Mouse (Mus musculus) embryo, embryonic 11 days (tissue): ENCODE measurements around the gene Gm525.

ENCODE experiments used
- DNase-seq: peaks from one replicate; pipeline ENCODE4 v3.0.0-alpha.2; 2015

The Gm525 gene

DNA sequence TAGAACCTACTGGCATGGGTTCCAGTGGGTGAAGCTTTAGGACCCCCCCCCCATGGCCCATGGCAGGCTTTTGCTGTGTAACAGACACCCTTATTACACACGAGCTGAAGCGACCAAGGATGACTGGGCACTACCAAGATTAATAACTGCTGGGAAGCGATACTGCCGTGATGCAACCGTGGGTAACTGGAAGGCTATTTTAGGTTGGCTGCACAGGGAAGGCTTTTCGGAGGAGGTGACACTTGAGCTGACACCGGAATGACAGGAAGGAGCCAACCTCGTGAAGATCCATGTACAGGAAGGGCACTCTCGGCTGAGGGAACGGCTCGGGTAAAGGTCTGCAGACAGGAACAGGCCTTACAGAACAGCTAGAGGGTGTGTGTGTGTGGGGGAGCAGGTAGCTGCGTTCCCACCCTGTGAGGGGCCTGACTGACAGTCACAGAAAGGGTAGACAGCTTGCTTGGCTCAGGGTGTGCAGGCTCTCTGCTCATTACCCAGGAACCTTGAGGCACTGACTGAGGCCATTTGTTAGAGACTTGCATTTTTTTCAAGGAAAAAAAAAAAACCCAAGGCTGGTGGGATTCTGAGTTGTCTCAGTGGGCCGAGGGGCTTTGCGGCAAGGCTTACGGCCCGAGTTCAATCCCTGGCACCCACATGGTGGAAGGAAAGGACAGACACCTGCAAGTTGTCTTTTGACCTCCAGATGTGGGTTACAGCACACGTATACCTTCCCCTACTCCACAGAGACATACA, 24.6 kb downstream of the Gm525 start:
- DNase-seq: no peak

DNA sequence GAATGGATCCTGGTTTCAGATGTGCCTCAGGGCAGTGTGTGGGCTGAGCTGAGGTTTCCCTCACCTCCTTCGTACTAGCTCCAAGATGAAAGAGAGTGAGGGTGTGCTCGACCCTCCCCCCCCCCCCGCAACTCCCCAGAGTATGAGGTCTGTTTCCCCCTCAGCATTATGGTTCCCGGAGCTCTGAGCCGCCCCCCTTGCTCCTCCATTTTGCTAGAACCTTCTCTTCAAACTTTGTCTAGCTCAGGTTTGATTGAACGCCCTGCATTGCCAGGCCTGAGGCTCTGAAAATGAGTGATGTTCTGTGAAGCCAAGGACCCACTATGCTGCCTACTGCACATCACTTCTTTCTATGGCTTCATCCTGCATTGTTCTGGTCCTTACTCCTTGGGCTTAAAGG, 25.3 kb downstream of the Gm525 start:
- no peak for DNase-seq

DNA sequence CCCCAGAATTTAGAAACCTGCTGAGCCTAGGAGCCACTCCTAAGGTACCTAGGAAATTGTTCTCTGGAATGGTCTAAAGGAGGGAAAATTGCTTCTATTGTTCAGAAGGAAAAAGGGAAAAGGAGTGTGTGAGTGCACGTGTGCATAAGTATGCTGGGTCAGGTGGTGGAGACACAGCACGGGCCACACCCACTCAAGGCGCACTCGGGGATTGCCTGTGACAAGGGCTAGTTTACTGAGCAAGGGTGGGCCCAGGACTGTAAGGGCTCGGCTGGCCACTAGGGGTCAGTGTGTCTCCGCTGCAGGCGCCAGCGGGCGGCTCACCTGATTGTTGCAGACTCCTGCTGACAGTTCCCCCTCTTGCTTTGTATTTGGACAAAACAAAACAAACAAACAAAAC, 26.8 kb downstream of the Gm525 start:
- DNase-seq: peak; percentile 85

DNA sequence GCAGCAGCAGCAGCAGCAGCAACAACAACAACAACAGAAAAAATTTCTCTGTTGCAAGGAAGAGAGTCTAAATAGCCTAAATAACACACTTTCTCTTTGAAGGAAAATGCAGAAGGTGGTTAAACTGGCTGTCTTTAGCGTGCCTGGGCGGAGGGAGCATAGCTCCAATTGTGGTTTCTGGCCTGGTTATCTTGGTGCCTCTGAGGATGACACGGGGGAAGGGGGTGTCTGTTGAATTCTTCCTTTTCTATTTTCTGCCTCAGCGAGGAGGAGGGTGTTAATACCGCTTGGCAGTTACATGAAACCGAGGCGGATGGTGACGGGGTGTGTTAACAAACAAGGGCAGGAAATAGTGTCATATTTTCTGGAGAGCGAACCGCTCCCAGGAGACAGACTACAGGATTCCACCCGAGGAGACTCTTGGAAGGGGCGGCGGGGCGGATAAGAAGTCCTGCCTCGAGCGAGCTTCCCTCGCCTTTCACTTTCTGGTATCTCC, 27.2 kb downstream of the Gm525 start:
- DNase-seq: peak; percentile 35

DNA sequence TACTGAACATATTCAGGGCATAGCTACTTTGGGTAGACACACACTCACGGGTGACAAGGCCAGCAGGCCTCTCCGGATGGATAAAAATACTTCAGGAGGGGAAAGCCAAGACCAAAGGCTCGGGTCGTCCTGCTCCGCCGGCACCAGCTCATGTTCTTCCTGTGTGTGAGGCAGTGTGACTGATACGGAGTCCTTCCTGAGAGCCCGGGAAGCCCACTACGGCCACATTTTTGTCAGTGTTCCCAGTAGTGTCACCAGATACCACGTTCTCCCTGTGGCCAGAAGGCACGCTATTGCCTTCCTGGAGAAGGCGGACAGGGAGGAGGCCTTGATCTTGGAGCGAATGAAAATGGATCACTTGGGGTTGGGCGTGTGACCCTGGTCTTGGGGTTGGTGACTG, 29.5 kb downstream of the Gm525 start:
- DNase-seq: no peak

DNA sequence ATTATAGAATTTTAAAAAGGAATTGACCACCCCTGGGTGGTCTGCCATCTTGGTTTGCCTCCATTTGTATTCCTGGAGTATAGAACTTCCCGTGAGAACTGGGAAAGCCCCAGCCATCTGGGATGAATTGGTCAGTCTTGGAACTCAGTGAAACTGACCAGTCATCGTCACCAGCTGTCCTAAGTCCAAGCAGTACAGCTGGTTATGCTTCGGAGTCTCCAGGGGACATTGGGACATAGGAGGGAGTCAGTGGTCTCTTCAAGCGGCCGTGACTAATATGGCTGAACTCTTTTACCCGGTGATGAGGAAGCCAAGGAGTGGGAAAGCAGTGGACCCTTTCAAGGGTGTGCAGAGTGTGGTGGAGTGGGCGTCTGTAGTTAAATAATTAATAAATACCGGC, 31.6 kb downstream of the Gm525 start:
- no peak for DNase-seq

DNA sequence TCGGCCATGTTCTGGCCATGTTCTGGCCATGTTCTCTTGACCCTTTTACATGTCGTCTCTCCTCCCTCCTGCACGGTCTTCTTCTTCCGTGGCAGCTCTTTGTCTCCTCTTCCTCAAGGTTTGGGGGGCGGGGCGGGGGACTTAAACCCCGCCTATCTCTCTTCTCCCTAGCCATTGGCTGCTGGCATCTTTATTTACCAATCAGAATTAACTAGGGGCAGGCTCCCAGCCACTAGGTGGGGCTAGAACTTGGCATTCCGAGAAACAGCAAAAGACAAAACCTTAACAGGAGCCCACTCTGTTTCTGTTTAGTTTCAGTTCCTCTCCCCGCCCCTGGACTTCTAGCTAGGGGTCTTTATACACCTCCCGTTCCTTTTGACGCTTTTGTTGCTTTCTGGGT, 32.2 kb downstream of the Gm525 start:
- DNase-seq: no peak

DNA sequence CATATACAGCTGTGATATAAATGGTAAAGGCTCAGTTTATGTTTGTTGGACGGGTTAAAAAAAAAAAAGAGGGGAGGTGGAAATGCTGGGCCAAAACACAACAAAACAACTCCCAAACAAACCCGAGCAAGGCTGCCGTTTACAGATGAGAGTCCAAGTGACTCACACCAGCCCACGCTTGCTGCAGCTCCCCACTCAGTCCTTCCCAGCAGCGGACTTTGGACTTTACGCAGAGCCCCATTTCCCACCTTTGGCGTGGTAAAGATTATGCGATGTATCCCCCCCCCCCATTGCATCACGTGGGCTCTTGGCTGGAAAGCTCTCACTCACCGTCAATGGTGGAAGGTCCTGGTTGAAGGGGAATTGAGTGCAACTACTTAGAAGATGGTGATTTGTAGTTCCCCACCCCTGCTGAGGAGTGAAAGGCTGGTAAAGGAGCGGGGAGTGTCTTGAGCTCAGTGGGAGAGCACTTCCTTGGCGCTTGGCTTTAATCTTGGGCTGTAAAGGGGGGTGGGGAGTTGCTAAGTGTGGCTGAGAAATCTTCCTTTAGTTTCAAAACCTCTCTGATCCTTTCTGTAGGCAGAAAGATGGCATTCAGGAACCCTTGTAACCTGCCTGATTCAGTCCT, 33.7 kb downstream of the Gm525 start:
- no peak for DNase-seq

DNA sequence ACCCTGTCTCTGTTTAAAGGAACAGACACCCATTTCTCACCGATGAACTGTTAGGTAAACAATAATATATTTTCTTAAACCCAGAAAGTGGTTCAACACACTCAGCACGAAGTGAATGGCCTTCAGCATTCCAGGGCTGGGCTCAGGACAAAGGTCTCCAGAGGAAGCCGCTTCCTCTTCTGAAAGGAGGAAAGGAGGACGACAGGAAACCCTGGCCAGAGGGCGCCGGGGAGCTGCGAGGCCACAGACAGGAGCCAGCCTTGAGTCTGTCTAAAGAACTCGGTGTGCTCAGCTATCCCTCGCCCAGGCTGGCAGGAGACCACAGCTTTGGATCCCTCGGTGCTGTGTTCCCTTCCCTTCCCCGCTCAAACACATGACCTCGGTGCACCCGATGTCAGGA, 50.8 kb downstream of the Gm525 start:
- DNase-seq: peak; percentile 51

DNA sequence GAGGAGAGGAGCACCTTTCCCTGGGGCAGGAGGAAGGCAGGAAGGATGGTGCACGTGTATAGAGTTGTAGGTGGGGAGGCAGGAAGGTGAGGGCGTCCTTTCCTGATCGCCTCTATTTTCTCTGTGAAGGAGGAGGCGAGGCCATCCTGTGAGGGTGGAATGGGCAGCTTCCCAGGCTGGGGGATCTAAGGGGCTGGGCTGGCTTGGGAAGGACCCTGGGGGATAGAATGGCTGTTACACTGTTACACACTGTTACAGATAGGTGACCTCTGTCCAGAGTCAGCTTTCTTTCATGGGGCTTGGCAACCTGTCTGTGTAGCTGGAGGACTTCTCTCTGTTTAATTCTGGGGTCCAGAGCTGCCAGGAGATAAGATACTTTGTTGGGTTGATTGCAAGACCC, 57.2 kb downstream of the Gm525 start:
- DNase-seq: no peak

DNA sequence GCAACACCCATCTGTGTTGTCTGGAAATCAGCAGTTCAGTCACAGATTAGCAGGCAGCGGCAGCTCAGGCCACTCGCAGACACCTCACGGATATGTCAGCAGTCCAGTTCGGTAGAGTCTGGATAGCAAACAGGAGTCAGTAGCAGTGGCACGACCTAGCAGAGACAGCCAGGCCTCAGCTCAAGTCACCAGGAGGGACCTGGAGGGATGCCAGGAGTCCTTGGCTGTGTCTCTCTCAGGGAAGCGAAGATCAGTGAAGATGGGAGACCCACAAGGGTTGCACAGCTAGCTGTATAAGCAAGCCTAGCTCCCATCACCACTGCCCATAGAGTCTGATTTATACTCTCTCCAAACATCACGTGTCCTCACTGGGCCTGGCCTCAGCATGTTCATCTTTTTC, 58.8 kb downstream of the Gm525 start:
- DNase-seq: no peak

DNA sequence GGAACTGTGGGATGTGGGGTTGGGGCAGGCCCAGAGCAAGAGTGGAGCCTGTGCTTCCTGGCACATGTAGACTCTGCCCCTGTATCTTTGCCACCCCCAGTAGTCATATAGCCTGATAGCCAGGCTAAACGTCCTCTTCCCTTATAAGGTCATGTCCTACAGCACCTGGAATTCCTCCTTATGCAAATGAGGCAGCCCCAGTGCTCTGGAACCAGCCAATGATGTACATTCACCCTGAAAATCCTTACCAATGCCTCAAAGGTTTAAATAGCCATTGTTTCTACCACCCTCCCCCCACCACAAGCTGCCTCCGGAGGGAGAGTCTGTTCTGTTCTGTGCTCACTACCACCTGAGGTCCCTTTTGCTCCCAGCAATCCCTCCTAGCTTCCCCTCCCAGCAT, 60.6 kb downstream of the Gm525 start:
- DNase-seq: no peak

DNA sequence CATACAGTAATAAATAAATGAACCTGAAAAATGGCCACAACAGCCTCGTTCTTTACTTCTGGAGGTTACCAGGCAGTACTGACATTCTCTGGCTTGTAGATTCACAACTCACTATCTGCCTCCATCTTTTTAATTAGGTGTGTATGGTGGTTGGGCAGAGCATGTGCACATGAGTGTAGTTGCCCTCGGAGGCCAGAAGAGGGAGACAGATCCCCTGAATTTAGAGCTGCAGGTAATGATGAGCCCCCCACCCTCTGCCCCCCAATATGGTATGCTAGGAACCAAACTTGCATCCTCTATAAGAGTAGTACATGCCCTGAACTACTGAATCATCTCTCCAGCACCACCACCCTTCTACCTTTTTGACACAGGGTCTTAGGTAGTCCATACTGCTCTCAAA, 64.3 kb downstream of the Gm525 start:
- DNase-seq: no peak
